Mouse (Mus musculus): ENCODE data around the gene Heg1. TPM values are rescaled to one million over a fixed set of nuclear protein-coding genes. Genes with fewer than 3 reads are reported as not detected.

The Heg1 gene
- polyA plus RNA-seq, 1 experiment from 2014 or later: 15.9 TPM

- no peaks in the 10 kb centered on the region for H3K36me3 ChIP-seq (ENCODE audit: control insufficient read depth, insufficient read depth, low read length)
- no peaks in the 10 kb centered on the region for H3K4me1 ChIP-seq (ENCODE audit: control insufficient read depth, insufficient read depth, low read length)
- H3K27ac ChIP-seq (replicated peaks; ENCODE audit: low read depth, low read length): no peak overlapping the region
- H3K4me2 ChIP-seq (ENCODE audit: low read length): no peak overlapping the region
- no peak overlapping the region for H3K4me3 ChIP-seq (replicated peaks; ENCODE audit: low read depth, low read length)
- no peak overlapping the region for H3K9ac ChIP-seq (replicated peaks; ENCODE audit: low read length)
- no peak for ATAC-seq (ENCODE audit: low FRiP score, low TSS enrichment)
- no peaks in the 10 kb centered on the region for H3K27me3 ChIP-seq (ENCODE audit: control insufficient read depth, insufficient read depth, low read length)
- 91% methylated on average over 7 of the region's 7 CpGs for WGBS
- DNase-seq: no peak
- H3K9me3 ChIP-seq (ENCODE audit: control insufficient read depth, low read length): no peaks in the 10 kb centered on the region
Measured at GRCm38 (mm10) chr16:33818413-33819165, 134.4 kb downstream of the Heg1 start.

GRCm38 (mm10) chr16:33820269-33821178 is 136.4 kb downstream of the Heg1 start:
- H3K4me2 ChIP-seq (ENCODE audit: low read length): no peak overlapping the region
- H3K9ac ChIP-seq (replicated peaks; ENCODE audit: low read length): no peak overlapping the region
- no peak for ATAC-seq (ENCODE audit: low FRiP score, low TSS enrichment)
- no peaks in the 10 kb centered on the region for H3K27me3 ChIP-seq (ENCODE audit: control insufficient read depth, insufficient read depth, low read length)
- 22% methylated on average over 17 of the region's 17 CpGs for WGBS
- no peak overlapping the region for H3K27ac ChIP-seq (replicated peaks; ENCODE audit: low read depth, low read length)
- H3K4me3 ChIP-seq (replicated peaks; ENCODE audit: low read depth, low read length): no peak overlapping the region
- DNase-seq: peak; percentile 96
- no peaks in the 10 kb centered on the region for H3K4me1 ChIP-seq (ENCODE audit: control insufficient read depth, insufficient read depth, low read length)
- no peaks in the 10 kb centered on the region for H3K36me3 ChIP-seq (ENCODE audit: control insufficient read depth, insufficient read depth, low read length)
- no peaks in the 10 kb centered on the region for H3K9me3 ChIP-seq (ENCODE audit: control insufficient read depth, low read length)

Other genes starting within 250 kb of the Heg1 start
- gene Slc12a8, start 167.0 kb upstream of the Heg1 start, polyA plus RNA-seq (2014; fragmentation: Nextera tagmentation; extraction: Ambion mirVana): 0.65 and 0.80 TPM in 2 replicates
- not detected in 2 replicates for gene Muc13, start 109.7 kb downstream of the Heg1 start, polyA plus RNA-seq (2014; fragmentation: Nextera tagmentation; extraction: Ambion mirVana)
- gene Itgb5, start 145.3 kb downstream of the Heg1 start, polyA plus RNA-seq (2014; fragmentation: Nextera tagmentation; extraction: Ambion mirVana): 19.2 and 19.3 TPM in 2 replicates